Mouse (Mus musculus) adrenal gland, adult 2 months (tissue): ENCODE measurements around the gene Iffo1. TPM values are rescaled to one million over a fixed set of nuclear protein-coding genes. Genes with fewer than 3 reads are reported as not detected.

Experiments used
- DNase-seq: peaks from one replicate; pipeline ENCODE4 v3.0.0; 2021
- long read RNA-seq: library from polyadenylated mRNA; stranded (forward); transcript quantifications from one replicate; pipeline ENCODE4 v2.0.0, GENCODE M21; 2021
- polyA plus RNA-seq: library from polyadenylated mRNA; depleted of rRNA; stranded (reverse); fragments of >200 nt; gene quantifications from 2 replicates; pipeline ENCODE4 v1.2.3, GENCODE M21; 2012; rRNA removed
- total RNA-seq, 2 experiments: library from RNA; stranded (reverse); gene quantifications; 2 replicates each; pipeline ENCODE4 v1.2.3; 2021

The Iffo1 gene
- total RNA-seq (10 to 100 TPM; 13.8 to 21.4 TPM), polyA plus RNA-seq (73.1 and 80.0 TPM in 2 replicates)
- long read RNA-seq, partial matches to known transcripts = 2 of 5 reads
- long read RNA-seq, other reads (novel, unspliced or antisense) = 3 of 5 reads

DNA sequence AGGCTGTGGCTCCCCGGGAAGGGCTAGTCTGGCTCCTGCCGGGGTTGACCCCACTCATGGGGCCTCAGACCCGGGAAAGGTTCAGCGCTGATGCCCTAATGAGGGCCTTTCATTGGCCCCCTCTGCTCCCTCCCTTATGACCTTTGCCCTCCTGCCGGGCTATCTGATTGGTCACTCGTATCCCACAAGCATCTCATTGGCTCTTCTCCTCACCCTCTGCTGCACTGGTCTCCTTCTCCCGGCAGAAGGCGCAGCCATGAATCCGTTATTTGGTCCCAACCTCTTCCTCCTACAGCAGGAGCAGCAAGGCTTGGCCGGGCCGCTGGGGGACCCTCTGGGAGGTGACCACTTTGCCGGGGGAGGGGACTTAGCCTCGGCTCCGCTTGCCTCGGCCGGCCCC is at the start of gene Iffo1:
Iffo1 (plus strand) TSS at position 241 of the 400 bp plus-strand sequence.
- DNase-seq = peak; percentile 94

DNA sequence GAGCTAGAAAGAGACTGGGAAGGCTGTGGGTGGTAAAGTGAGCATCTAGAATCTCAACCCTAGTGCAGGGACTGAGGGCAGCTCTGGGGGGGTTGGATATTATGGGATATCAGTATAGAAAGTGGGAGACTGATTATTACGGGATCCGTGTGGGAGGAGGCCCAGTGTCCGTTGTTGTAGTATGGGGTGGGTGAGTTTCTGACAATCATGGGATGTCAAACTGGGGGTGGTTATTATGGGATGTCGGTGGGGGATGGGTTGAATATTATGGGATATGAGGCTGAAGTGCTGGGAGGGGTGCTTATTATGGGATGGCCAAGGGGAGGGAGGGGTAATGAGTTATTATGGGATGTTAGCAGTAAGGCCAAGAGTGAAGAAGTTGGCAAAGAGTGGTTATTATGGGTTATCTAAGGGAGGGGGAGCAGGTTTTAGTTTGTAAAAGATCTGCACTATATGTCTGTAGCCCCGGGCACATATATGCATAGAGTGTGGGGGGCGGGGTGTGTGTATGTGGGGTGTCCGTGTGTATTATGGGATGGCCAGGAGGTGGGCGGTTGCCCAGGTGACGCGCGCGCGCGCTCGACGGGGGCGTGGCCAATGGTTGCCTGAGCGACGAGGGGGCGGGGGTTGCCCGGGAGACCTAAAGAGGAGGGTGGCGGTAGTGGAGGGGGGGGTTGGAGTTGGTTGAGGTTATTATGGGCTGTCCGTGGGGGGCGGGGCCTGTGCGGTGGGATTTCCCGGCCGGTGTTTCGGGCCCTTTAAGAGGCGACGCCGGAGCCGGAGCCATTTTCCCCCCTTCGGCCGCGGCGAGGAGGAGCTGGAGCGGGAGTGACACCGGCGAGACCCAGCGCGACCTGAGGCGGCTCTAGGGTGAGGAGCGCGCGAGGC is 49.4 kb upstream of the Iffo1 start, which contains the start of gene Chd4:
Chd4 (plus strand) TSS at position 591 of the 888 bp plus-strand sequence.
- DNase-seq = peak; percentile 95

DNA sequence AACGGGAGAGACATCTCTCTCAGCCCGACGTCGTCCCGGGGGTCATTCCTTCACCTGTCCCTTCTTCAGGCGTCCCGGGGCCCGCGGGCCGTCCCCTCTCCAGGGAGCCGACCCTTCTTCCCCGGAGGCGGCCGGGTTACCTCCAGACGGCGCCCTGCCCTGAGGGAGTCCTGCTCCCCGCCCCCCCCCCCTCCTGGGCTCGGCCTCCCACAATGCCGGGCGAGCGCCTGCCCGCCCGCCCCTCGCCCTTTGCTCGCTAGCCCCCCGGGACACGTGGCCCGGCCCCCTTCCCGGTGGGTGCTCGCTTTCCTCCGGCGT is 48.8 kb upstream of the Iffo1 start:
- DNase-seq = no peak

DNA sequence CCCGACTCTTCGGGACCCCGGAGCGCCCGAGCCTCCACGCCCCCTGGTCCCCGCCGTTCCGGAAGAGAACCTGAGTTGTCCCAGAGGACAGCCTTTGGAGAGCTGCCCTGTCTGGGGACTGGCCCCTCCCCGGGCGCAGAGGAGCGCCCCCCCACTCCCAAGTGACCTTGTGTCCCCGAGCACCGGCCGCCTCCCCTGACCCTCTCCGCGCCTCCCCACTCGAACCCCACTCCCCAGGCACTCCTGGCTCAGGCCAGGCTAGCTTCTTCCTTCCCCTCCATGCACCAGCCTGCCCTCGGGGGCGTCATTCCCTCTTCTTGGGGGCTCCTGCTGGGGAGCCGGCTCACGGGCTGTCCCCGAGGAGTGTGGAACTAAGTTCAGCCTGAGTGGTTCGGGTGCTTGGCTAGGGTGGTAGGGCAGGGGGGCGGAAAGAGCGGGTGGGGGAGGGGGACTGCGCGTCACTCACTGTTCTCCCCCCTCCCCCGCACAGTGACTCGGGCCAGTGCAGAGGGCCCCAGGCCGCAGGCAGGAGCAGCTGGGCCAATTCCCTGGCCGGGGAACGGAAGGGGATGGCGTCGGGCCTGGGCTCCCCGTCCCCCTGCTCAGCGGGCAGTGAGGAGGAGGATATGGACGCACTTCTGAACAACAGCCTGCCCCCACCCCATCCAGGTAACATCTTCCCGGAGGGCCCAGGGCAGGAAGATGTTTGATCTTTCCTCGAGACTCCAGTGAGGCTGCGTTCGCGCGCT is 48.3 kb upstream of the Iffo1 start:
- DNase-seq = peak; percentile 82

DNA sequence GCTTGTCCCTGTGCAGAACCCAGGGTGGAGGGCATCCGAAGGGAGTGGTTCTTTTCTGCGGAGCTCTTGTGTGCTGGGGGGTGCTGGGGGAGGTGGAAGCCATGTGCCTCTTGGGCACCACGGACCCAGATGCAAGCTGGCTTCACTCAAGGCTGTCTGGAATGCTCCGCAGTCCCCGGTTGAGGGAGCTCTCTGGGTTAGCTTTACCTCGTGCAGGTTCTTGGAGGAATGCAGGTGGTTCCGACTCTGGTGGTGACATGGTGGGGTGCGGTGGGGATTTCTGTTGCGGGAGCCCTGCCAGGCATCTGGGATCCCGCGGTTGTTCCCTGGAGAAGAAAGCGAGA is 47.7 kb upstream of the Iffo1 start:
- DNase-seq = no peak

DNA sequence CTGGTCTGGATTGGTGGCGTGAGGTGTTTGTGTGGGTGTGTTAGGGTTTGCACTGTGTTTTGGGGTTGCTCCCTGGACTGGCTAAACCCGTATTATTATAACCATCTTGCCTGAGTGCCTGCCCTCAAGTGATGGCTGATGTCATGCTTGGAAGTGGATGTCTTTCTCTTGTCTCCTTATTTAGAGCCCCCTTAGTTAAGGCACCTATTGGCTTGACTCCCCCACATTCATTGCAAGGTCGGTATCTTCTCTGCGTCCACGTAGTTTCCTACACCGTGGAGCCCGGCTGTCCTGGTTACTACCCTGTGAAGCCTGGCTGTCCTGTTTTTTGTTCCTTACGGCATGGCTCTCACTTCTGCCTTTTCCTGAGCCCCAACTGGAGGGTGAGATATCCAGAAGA is 47.1 kb upstream of the Iffo1 start:
- no peak for DNase-seq

DNA sequence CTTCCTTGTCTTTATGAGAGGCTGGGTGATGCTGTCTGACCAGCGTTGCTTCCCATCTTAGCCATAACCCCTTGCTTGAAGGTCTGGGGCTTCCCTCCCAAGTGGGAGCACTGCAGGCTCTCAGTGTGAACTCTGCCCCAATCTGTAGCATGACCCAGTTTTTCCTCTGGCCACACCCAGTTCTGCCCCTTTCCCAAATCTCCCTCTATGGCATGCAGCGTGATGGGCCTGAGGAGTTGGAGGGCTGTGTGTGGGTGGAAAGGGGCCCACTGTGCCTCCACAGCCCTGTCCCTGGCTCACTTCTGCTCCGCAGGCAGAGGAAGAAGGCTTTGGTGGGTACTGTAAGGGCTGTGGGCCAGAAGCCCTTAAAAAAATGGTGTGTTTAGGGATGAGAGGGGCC is 46.5 kb upstream of the Iffo1 start:
- peak; percentile 47 for DNase-seq

DNA sequence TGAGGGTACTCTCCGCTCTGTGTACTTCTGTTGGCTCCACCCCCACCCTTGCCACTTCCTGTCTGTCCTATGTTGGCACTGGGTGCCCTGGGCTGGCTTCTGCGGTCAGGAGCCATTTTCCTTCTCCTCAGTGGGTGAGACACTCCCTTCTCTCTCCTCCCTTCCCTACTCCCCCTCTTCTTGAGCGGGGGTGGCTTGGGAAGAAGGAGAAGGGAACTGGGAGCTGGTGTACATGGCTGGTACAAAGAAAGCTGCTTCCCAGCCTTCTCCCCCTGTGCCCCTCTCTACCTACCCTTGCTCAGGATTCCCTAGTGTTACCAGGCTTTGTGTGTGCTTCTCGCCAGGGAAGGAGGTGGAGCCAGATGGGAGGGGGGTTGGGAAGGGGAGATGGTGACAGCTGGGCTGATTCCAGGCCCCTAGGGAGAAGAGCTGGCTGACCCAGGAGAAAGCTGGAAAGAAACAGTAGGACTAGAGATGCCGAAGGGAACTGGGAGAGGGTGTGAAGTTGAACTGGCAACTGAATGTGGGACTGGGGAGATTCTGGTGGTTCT is 45.5 kb upstream of the Iffo1 start:
- DNase-seq = peak; percentile 51

DNA sequence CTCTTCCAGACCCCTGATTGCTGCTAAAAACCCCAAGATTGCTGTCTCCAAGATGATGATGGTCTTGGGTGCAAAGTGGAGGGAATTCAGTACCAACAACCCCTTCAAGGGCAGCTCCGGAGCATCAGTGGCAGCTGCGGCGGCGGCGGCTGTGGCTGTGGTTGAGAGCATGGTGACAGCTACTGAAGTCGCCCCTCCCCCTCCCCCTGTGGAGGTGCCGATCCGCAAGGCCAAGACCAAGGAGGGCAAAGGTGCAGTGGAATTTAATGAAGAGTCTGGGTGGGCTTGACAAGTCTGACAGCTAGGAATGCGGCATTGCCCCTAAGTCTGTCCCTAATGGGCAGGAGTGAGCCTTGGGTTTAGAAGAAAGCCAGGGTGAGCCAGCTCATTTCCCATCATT is 43.6 kb upstream of the Iffo1 start:
- DNase-seq = no peak

DNA sequence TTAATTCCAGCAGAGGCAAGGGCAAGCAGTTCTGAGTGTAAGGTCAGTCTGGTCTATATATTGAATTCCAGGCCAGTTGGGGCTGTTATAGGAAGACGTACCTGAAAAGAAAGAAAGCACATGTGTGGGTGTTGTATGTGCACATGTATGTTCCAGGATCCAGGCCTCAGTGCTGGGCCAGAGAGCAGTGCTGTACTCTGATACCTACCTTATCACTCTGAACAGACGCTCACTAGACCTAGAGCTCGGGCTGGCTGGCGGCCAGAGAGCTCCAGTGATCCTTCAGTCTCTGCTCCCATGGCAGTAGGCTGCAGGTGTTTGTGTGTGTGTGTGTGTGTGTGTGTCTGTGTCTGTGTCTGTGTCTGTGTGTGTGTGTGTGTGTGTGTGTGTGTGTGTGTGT is 40.8 kb upstream of the Iffo1 start:
- DNase-seq = no peak

DNA sequence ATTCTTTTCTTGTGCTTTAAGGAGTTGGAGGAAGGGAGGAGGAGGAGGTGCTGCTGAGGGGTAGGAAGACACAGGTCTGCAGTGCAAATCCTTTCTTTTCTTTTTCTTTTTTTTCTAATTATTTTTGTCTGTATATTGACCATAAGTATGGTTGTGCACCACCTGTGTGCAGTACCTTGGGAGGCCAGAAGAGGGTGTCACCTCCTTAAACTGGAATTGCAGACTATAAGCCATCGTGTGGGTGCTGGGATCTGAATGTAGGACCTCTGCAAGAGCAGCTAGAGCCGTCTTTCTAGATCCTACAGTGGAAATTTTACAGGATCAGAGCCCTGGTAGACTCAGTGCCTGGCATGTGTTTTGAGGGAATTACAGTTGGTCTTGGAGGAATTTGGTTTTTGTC is 37.3 kb upstream of the Iffo1 start:
- DNase-seq = no peak

DNA sequence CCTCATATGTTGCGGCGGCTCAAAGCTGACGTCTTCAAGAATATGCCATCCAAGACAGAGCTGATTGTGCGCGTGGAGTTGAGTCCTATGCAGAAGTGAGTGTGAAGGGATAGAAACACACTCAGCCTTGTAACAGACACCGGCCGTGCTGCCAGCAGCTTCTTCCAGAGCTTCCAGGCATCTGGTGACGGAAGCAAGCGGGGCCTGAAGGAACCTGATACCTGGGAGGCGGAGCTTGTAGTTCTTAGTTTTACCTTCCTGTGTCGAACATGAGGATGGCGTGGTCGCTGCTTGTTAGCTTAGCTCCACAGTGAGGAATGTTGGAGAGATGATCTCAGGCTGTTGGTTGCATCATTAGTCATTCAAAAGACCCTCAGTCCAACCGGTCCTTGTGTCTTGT is 35.7 kb upstream of the Iffo1 start:
- DNase-seq = no peak

DNA sequence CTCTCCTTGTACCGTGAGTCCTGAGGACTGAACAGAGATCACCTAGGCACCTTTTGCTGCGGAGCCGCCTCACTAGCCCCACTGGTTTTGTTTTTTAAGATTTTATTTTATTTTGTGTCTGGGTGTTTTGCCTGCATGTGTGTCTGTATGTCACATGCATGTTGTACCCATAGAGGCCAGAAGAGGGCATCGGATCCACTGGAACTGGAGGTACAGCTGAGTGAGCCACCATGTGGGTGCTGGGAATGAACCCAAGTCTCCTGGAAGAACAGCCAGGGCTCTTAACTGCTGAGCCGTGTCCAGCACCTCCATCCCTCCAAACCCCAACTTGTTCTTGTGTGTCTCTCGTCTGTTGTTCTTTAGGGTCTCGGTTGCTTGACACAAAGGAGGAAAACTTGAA is 34.1 kb upstream of the Iffo1 start:
- DNase-seq = no peak

DNA sequence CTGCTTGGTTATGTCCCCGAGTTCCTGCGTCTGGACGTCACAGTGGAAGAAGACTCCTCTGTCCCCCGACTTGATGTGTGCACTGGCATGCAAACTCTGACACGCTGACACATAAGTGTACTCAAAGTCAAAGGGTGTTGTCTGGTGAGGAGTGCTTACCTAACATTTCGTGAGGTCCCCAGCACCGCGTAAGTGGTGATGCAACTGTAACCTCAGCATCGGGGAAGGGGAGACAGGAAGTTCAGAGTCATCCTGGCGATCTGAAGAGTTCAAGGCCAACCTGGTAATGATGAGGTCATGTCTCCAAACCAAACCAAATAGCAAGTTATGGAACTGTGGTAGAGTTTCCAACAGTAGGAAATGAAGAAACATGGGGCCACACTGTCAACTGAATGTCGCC is 32.5 kb upstream of the Iffo1 start:
- peak; percentile 35 for DNase-seq

DNA sequence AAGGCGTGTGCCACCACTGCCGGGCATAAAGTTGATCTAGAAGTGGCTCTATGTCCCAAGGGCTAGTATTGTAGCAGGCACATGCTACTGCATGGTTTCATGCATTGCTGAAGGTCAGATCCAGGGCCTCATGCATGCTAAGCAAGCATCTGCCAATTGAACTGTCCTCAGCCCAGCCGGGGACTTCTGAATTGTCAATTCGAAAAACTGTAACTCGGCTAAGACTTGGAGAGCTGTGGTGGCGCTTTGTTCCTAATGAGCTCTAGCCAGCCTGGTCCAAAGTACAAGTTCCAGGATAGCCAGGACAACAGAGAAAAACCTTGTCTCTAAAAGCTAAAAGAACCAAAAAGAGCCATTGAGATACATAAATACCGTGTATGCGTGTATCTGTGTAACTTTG is 25.7 kb upstream of the Iffo1 start:
- DNase-seq = no peak

DNA sequence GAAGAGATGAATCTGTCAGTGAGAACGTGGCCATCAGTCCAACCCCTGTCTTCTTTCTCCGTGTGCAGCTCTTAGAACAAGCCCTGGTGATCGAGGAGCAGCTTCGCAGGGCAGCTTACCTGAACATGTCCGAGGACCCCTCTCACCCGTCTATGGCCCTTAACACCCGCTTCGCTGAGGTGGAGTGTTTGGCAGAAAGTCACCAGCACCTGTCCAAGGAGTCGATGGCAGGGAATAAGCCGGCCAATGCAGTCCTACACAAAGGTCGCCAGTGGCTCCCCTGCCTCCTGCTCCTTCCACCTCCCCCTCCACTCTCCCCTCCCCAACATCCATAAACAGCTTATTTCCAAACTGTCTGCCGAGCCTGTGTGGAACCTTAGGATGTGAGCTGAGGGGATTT is 16.3 kb upstream of the Iffo1 start:
- DNase-seq = no peak

DNA sequence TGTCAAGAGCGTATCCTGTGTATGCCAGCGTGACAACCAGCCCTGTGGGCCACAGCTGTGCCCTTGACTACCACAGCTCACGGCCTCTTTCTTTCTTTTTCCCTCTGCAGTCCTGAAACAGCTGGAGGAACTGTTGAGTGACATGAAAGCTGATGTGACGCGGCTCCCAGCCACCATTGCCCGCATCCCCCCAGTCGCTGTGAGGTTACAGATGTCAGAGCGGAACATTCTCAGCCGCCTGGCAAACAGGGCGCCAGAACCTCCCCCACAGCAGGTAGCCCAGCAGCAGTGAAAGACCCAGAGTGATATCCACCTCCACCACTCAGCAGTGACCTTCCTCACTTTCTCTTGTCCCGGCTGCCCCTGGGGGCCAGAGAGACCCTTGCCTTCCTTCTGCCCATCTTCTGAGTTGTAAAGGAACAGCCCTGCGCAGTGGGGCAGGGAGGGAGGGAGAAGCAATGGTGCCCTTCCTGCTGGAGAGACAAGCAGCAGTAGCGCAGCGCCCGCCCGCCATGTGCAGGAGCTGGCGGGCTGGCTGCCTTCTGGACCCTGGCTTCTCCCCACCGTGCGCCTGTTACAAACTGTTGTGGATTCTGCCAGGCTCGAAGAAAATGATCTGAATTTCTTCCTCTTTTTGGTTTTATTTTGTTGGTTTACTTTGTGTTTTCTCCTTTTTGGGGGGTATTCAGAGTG is 15.2 kb upstream of the Iffo1 start:
- DNase-seq = no peak

DNA sequence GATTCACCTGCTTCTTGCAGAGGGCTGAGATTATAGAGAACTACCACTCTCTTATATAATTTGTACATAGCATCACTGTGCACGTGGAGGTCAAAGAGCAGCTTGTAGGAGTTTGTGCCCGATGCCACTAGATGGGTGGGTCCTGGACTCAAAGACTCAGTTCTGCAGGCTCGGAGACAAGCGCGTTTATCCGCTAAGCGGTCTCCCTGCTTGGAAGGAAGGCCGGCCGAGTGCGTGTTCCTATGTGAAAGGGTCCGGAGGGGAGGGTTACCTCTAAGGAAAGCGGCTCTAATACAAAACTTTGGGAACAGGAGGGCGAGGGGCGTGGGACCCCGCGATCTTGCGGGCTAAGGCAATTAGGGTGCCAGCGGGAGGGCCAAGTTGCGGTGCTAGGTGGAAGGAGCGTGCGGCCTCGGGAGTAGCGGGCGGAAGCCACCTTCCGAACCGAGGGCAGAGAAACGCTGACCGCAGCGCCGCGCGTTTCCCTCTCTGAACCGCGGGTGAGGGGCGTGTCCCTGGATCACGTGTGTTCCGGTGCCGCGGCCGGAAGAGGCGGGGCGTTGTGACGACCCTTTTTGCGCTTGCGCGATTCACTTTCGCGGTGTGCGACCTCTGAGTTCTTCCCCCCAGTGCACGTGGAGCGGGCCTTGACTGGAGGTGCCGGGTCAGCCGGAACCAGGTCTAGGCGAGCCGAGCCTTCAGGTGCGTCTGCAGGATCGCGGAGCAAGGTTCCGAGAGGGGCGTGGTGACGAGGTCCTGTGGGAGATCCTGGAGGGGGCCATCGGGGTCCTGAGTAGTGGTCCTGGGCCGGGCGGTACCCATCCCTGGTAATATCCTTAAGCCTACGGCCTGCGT is 13.5 kb upstream of the Iffo1 start, which contains the start of gene Nop2:
Nop2 (plus strand) TSS at position 608 of the 855 bp plus-strand sequence.
- DNase-seq = peak; percentile 90

DNA sequence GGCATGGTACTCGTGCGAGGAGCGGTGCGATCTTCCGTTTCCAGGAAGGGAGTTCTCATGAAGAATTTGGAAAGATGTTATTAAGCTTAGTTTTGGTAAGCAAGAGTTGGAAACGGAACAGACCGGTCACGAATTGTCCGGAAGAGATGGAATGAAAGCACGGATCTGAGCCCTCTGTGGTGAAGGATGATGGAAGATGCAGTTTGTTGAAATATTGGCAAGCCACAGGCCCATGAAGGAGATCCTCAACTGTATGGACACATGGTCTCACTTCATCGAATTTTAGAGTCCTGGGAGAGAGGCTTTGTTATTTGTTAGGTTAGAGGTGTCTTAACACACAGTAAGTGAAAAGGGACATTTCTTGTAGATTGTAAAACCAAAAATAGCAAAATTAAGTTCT is 12.6 kb upstream of the Iffo1 start:
- DNase-seq = no peak

DNA sequence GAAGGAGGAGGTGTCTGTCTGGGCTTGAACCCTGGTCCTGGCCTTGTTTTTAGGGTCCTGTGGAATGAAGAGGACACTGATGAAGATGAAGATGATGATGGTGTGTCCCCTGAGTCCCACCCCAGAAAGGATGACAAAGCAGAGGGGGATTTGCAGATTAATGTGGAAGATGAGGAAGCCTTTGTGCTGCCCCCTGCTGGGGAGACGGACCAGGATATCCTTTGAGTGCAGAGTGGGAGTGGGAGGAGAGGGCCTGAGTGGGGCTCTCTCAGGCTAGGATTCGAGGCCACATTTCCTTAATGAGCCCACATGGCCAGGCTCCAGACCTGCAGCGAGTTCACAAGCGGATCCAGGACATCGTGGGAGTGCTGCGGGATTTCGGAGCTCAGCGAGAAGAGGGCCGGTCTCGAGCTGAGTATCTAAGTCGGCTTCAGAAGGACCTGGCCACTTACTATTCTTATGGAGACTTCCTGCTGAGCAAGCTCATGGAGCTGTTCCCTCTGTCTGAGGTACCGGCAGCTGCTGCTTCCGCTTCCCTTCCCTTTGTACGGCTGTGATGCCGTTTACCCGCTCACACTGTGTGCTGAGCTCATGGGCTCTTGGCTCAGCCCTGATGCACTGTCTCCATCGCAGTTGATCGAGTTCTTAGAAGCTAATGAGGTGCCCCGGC is 7.9 kb upstream of the Iffo1 start:
- no peak for DNase-seq

DNA sequence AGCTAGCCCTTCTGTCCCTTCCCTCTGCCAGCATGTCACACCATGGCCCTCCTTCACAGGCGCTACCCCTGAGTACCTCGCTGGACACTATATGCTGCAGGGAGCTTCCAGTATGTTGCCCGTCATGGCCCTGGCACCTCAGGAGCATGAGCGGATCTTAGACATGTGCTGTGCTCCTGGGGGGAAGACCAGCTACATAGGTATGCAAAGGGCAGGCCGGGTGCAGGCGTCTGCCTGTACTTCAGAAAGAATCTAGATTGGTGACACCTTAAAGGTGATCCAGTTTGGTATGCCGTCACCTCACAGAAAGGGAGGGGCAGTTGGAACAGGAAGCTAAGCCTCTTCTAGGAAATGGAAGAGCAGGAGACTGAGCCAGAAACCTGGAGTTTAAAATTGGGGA is 5.3 kb upstream of the Iffo1 start:
- no peak for DNase-seq
